Mouse (Mus musculus) heart, embryonic 11.5 days (tissue): ENCODE measurements around the gene Fam240b. TPM values are rescaled to one million over a fixed set of nuclear protein-coding genes. Genes with fewer than 3 reads are reported as not detected.

Experiments used
- ATAC-seq: fragments of 200-750 bp; cut with Nextera tagmentation; replicated peaks from 2 replicates; pipeline ENCODE4 v1.8.0; 2017; ENCODE audit warnings: moderate library complexity; ENCODE audit not compliant: insufficient number of reproducible peaks, low FRiP score, low TSS enrichment
- H3K27ac ChIP-seq: fragments of 300-500 bp; sonication (generic); 2 replicates; pipeline ENCODE4 v1.5.1; 2014; ENCODE audit warnings: mild to moderate bottlenecking, low read depth, low read length
- H3K27me3 ChIP-seq: fragments of 300-500 bp; sonication (generic); 2 replicates; pipeline ENCODE4 v1.6.1; 2014; ENCODE audit warnings: mild to moderate bottlenecking, low read length, mixed read lengths; ENCODE audit not compliant: control insufficient read depth, insufficient read depth
- H3K36me3 ChIP-seq: fragments of 300-500 bp; sonication (generic); 2 replicates; pipeline ENCODE4 v1.6.1; 2014; ENCODE audit warnings: mild to moderate bottlenecking, low read length, moderate library complexity, mixed read lengths; ENCODE audit not compliant: control insufficient read depth, insufficient read depth
- H3K4me1 ChIP-seq: fragments of 300-500 bp; sonication (generic); 2 replicates; pipeline ENCODE4 v1.6.1; 2014; ENCODE audit warnings: low read length; ENCODE audit not compliant: control insufficient read depth, insufficient read depth
- H3K4me2 ChIP-seq: fragments of 300-500 bp; sonication (generic); 2 replicates; pipeline ENCODE4 v1.6.1; 2014; ENCODE audit warnings: mild to moderate bottlenecking, moderate library complexity
- H3K4me3 ChIP-seq: fragments of 300-500 bp; sonication (generic); 2 replicates; pipeline ENCODE4 v1.5.1; 2014; ENCODE audit warnings: low read depth, low read length
- H3K9ac ChIP-seq: fragments of 300-500 bp; sonication (generic); 2 replicates; pipeline ENCODE4 v1.6.1; 2014; ENCODE audit warnings: mild to moderate bottlenecking, low read depth, low read length, moderate library complexity
- H3K9me3 ChIP-seq: fragments of 300-500 bp; sonication (generic); replicated peaks from 2 replicates; pipeline ENCODE4 v1.6.1; 2016; ENCODE audit warnings: low read length; ENCODE audit not compliant: control insufficient read depth
- WGBS: fragments of 180-500 bp; shearing (Covaris S2); extraction: QIAGEN DNeasy Blood & Tissue Kit; methylation state at CpG from one replicate; pipeline ENCODE4 v1.1.7; 2014; ENCODE audit not compliant: insufficient replicate concordance; 5-methylcytosine and 5-hydroxymethylcytosine counted together
- polyA plus RNA-seq: library from polyadenylated mRNA; unstranded; fragments of >200 nt; fragmentation: Nextera tagmentation; extraction: Ambion mirVana; gene quantifications from 2 replicates; pipeline ENCODE4 v1.2.1, GENCODE M21; 2014

Gene Fam240b
- polyA plus RNA-seq, 1 experiment from 2014 or later: not detected

- peak; percentile 99 for ATAC-seq
- Histone ChIP-seq H3K36me3 (no peaks in the 10 kb centered on the region), H3K9ac (peak within 1 kb of the TSS; percentile 77), H3K4me3 (peak within 1 kb of the TSS; percentile 63), H3K27ac (peak within 1 kb of the TSS; percentile 85), H3K4me2 (peak within 1 kb of the TSS; percentile 89), H3K9me3 (no peaks in the 10 kb centered on the region), H3K27me3 (no peaks in the 10 kb centered on the region), H3K4me1 (peaks cover 4% of the 10 kb centered on the region; the same call in 1 of the 2 replicates)
- under 1% methylated on average over 57 of the region's 57 CpGs for WGBS
These were observed 65.3 kb downstream of the Fam240b start, which contains the start of gene Cdk20 for GRCm38 (mm10) chr13:64432017-64432995. TSS of gene Cdk20 (plus strand) at chr13:64432314.

Other genes starting within 250 kb of the Fam240b start
- gene Cdc14b, start 222.5 kb downstream of the Fam240b start, polyA plus RNA-seq: 21.6 and 29.5 TPM in 2 replicates
- 68.4 and 71.4 TPM in 2 replicates for gene Aaed1, start 185.1 kb downstream of the Fam240b start, polyA plus RNA-seq
- 296 and 339 TPM in 2 replicates for gene Ctsl, start 126.9 kb downstream of the Fam240b start, polyA plus RNA-seq
- gene Cdk20, start 65.5 kb downstream of the Fam240b start, polyA plus RNA-seq: 4.4 and 4.7 TPM in 2 replicates